Mouse (Mus musculus): ENCODE measurements around the gene Prdx3. TPM values are rescaled to one million over a fixed set of nuclear protein-coding genes. Genes with fewer than 3 reads are reported as not detected.

Gene Prdx3
- 10 to 100 TPM; 39.0 to 50.1 TPM for total RNA-seq (2023)

GRCm38 (mm10) chr19:60874064-60874694 is at the start of gene Prdx3:
TSS of gene Prdx3 (minus strand) at chr19:60874556.

DNA sequence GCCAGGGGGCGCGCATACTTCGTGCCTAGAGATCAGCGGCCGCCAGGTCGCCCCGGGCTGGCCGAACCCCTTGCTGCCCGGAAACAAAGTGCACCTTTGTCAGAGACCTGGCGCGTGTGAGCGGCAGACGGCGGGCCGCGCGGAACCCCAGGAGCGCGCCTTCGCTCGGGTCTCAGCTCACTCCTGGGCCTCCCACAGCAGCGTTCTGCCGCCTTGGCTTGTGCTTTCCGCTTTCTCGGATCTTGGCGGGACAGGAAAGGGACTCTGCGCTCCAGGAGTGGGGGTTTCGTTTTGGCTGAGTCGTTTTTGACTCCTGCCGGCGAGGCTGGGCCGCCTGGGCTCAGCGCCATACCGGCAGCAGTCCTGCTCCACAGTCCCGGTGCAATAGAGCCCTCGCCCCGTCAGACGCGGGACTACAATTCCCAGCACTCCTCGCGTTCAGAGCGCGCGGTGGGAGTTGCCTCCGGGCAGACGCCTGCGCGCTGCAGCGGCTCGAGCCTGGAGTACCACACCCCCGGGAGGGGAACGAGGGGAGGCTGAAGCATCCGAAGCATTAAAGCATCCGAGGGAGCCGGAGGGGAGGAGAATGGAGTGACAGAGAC is 15.5 kb upstream of the Prdx3 start, which contains the start of gene Grk5:
Grk5 (plus strand) TSS at position 36 of the 602 bp plus-strand sequence.

DNA sequence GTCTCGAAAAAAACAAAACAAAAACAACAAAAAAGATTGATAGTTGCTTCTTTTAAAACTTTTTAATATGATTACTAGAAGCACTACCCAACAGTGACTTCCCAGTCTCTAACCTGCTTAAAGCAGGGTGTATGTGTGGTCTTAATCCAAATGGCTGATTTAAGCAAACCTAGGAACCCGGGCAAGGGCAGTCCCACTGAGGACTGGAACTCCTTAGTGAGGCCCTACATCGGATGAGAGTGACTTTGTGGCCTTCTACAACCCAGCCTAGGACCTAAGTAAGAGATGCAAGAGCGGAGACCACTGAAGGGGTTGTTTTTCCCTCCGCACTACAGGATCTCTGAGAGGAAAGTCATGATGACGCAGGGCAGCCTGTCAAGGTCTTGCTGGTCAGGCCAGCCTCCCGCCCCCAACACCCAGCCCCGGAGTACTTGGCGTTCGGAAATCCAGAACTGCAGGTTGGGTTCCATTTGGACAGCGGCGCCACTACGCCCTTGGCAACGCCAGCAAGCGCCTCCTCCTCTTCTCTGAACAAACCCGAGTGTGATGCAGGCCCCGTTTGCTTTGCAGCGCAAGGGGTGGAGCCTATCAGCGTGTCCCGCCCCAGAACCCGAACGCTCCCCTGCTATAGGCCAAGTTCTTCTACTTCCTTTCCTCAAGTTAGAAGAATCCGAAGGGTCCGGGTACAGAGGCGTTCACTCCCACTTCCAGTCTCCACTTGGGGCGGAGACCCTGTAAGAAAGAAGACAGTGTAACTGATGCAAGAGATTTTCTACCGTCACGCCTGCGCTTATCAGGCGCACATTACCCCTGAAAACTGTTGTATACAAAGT is 13.3 kb downstream of the Prdx3 start, which contains the start of gene Sfxn4:
Sfxn4 (minus strand) TSS at position 612 of the 833 bp plus-strand sequence.

Other genes starting within 250 kb of the Prdx3 start
- 1 to 10 TPM; 2.6 TPM for gene Nanos1, start 118.6 kb downstream of the Prdx3 start, total RNA-seq (2023)
- gene Eif3a, start 83.9 kb downstream of the Prdx3 start, total RNA-seq (2023) = 100 to 1,000 TPM in 1 of 2 experiments, 10 to 100 TPM in 1; 100.0 to 103 TPM
- gene Fam45a, start 63.0 kb downstream of the Prdx3 start, total RNA-seq (2023) = 10 to 100 TPM; 18.4 to 26.8 TPM
- gene Sfxn4, start 13.1 kb downstream of the Prdx3 start, total RNA-seq (2023) = under 1 TPM; 0.64 to 0.90 TPM
- gene Grk5, start 15.2 kb upstream of the Prdx3 start, total RNA-seq (2023) = 10 to 100 TPM; 30.2 to 39.9 TPM